Mouse (Mus musculus) ES-Bruce4 (cell line): ENCODE data around the gene Daam1. TPM values are rescaled to one million over a fixed set of nuclear protein-coding genes. Genes with fewer than 3 reads are reported as not detected.

Experiments used
- H3K27ac ChIP-seq: 2 replicates; pipeline ENCODE4 v1.5.1; 2012; ENCODE audit warnings: low read length, inconsistent platforms; ENCODE audit not compliant: insufficient read depth
- H3K27me3 ChIP-seq: 2 replicates; pipeline ENCODE4 v1.6.1; 2012; ENCODE audit warnings: mild to moderate bottlenecking, low read length, inconsistent platforms; ENCODE audit not compliant: control insufficient read depth, poor library complexity, insufficient read depth, severe bottlenecking
- H3K36me3 ChIP-seq: 2 replicates; pipeline ENCODE4 v1.6.1; 2012; ENCODE audit warnings: inconsistent platforms, mild to moderate bottlenecking, low read length, moderate library complexity; ENCODE audit not compliant: control insufficient read depth, poor library complexity, insufficient read depth, severe bottlenecking
- H3K4me1 ChIP-seq: one replicate; pipeline ENCODE4 v1.8.1; 2011; ENCODE audit warnings: low read length; ENCODE audit not compliant: control insufficient read depth, insufficient read depth
- H3K4me3 ChIP-seq: 2 replicates; pipeline ENCODE4 v1.5.1; 2011; ENCODE audit warnings: low read depth, mild to moderate bottlenecking, low read length
- H3K9ac ChIP-seq: 2 replicates; pipeline ENCODE4 v1.6.1; 2012; ENCODE audit warnings: low read depth, mild to moderate bottlenecking, inconsistent platforms; ENCODE audit not compliant: poor library complexity, severe bottlenecking
- H3K9me3 ChIP-seq: replicated peaks from 2 replicates; pipeline ENCODE4 v1.6.1; 2012; ENCODE audit warnings: mild to moderate bottlenecking, low read length, inconsistent platforms; ENCODE audit not compliant: control insufficient read depth, poor library complexity, insufficient read depth, severe bottlenecking
- CTCF ChIP-seq: IDR thresholded peaks from one replicate; pipeline ENCODE4 v1.8.1; 2011; ENCODE audit warnings: low read depth, low read length
- EP300 ChIP-seq: IDR thresholded peaks from 2 replicates; pipeline ENCODE4 v1.6.1; 2011; ENCODE audit warnings: low read depth, low read length; ENCODE audit not compliant: insufficient read depth
- POLR2A ChIP-seq: IDR thresholded peaks from one replicate; pipeline ENCODE4 v1.8.1; 2011; ENCODE audit warnings: low read length; ENCODE audit not compliant: insufficient read depth
- polyA plus RNA-seq: library from polyadenylated mRNA; stranded (reverse); fragments of >200 nt; gene quantifications from 2 replicates; pipeline ENCODE4 v1.2.4, GENCODE M21; 2011; ENCODE audit warnings: low read depth; ENCODE audit not compliant: missing spikeins, insufficient read depth, insufficient read length

Daam1 gene
- polyA plus RNA-seq, 1 experiment = 33.0 TPM

DNA sequence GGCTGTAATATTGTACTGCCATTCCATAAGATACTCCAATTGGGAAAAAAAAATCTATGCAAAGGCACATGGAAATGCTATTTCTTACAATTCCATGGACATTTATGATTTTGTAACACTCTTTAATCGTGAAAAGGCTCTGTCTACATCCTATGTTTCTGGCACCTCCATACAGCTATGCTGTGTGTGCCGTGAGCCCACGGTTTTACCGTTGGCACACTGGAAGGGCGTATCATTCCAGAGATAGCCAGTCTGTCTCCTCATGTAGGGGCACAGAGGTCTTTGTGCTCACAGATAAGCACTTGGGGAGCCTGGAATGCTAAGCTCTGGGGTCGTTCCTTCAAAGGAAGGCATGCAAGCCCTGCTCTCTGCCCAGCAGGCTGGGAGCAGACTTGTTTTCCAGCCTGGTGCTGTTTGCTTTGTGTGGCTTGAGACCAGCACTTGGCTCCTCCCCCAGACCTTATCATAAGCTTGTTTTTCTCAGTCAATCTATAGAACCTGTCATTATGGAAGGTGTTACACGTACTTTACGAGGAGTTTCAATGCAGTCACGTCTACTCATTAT is 205.3 kb downstream of the Daam1 start:
- TF ChIP-seq POLR2A = no peak
- no peak for TF ChIP-seq EP300
- TF ChIP-seq CTCF = no peak
- H3K27me3 ChIP-seq = no peaks in the 10 kb centered on the region
- H3K4me1 ChIP-seq = no peaks in the 10 kb centered on the region

GRCm38 (mm10) chr12:72037049-72037448 is 206.2 kb downstream of the Daam1 start:
- no peaks in the 10 kb centered on the region for H3K4me1 ChIP-seq
- H3K27ac ChIP-seq = no peak overlapping the region
- no peak overlapping the region for H3K9ac ChIP-seq
- TF ChIP-seq CTCF (no peak), EP300 (no peak), POLR2A (no peak)
- H3K27me3 ChIP-seq = no peaks in the 10 kb centered on the region
- H3K4me3 ChIP-seq = no peak overlapping the region
- H3K9me3 ChIP-seq = no peaks in the 10 kb centered on the region
- H3K36me3 ChIP-seq = no peaks in the 10 kb centered on the region

More for the DNA sequence above, 205.3 kb downstream of the Daam1 start:
- Histone ChIP-seq H3K9me3 (no peaks in the 10 kb centered on the region), H3K4me3 (no peak overlapping the region), H3K9ac (no peak overlapping the region), H3K27ac (no peak overlapping the region), H3K36me3 (no peaks in the 10 kb centered on the region)

- TF ChIP-seq CTCF = no peak
- no peak for TF ChIP-seq EP300
- TF ChIP-seq POLR2A = no peak
Observed at GRCm38 (mm10) chr12:72038866-72039265, 208.0 kb downstream of the Daam1 start.

DNA sequence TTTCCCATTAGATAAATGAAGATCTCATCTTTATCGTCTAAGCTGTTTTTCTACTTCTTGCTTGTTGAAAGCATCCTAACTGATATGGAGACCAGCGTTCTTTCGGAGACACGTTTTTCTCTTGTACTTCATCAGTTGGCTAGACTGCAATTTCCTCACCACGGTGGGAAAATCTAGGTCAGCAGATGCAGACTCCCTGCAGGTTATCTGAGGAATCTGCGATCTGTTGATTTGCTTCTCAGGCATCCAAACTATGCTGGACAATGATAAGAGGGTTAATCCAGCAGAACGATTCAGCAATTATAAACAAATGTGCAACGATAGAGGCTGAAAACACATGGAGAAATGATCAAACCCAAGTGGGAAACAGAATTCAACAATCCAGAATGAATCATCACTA is 208.6 kb downstream of the Daam1 start:
- no peak for TF ChIP-seq EP300
- TF ChIP-seq POLR2A = no peak
- no peak for TF ChIP-seq CTCF
- Histone ChIP-seq H3K9ac (no peak overlapping the region), H3K36me3 (no peaks in the 10 kb centered on the region), H3K4me1 (no peaks in the 10 kb centered on the region), H3K4me3 (no peak overlapping the region), H3K9me3 (no peaks in the 10 kb centered on the region), H3K27me3 (no peaks in the 10 kb centered on the region), H3K27ac (no peak overlapping the region)

More at GRCm38 (mm10) chr12:72038866-72039265, 208.0 kb downstream of the Daam1 start:
- H3K36me3 ChIP-seq = no peaks in the 10 kb centered on the region
- H3K27ac ChIP-seq = no peak overlapping the region
- no peaks in the 10 kb centered on the region for H3K4me1 ChIP-seq
- H3K9ac ChIP-seq = no peak overlapping the region
- no peaks in the 10 kb centered on the region for H3K27me3 ChIP-seq
- H3K4me3 ChIP-seq = no peak overlapping the region
- H3K9me3 ChIP-seq = no peaks in the 10 kb centered on the region

GRCm38 (mm10) chr12:72041238-72041637 is 210.4 kb downstream of the Daam1 start:
- H3K4me1 ChIP-seq = no peaks in the 10 kb centered on the region
- no peaks in the 10 kb centered on the region for H3K9me3 ChIP-seq
- H3K27me3 ChIP-seq = no peaks in the 10 kb centered on the region
- H3K36me3 ChIP-seq = no peaks in the 10 kb centered on the region
- no peak for TF ChIP-seq EP300
- no peak for TF ChIP-seq CTCF
- no peak overlapping the region for H3K27ac ChIP-seq
- H3K9ac ChIP-seq = no peak overlapping the region
- H3K4me3 ChIP-seq = no peak overlapping the region

Other genes starting within 250 kb of the Daam1 start
- gene Gpr135, start 240.0 kb downstream of the Daam1 start, polyA plus RNA-seq = 0.97 and 1.8 TPM in 2 replicates